Comparison of ENCODE assay signal across 9 mouse cellular contexts in genomic region chr4:84523651-84524221, GRCm38 (mm10).
DNase-seq lines count a peak whose midpoint lies in the region; TF ChIP-seq lines count a peak whose summit lies in the region.
"Had no signal": no experiment of that assay in that cellular context is flagged by ENCODE, and none has a peak within 500 bp of the region (broad histone marks: within the 10 kb centered on the region; RNA-seq: fewer than 3 reads in every experiment).

No protein-coding gene starts in this region.

- peak overlapping the region; percentile 98 for H3K27ac ChIP-seq in embryonic fibroblast, embryonic 13.5 days (ENCODE audit: insufficient read depth, low read length)

- no peaks in the 10 kb centered on the region for H3K9me3 ChIP-seq in E14TG2a.4 (ENCODE audit: low read length)

- H3K27me3 ChIP-seq in E14TG2a.4 (ENCODE audit: insufficient read depth, low read length), result no peaks in the 10 kb centered on the region

- TF ChIP-seq CTCF in E14TG2a.4 (conservative IDR thresholded peaks at IDR 0.05; ENCODE audit: low read length), result no peak
- no peak for TF ChIP-seq CTCF in embryonic fibroblast, embryonic 13.5 days (IDR thresholded peaks at IDR 0.05; ENCODE audit: borderline replicate concordance, insufficient read depth, low read length)

- H3K36me3 ChIP-seq in E14TG2a.4 (ENCODE audit: insufficient read depth, low read length), result no peaks in the 10 kb centered on the region

- DNase-seq in 3T3-L1 (ENCODE audit: low read depth, low spot score), result peak; percentile 84
- peak; percentile 52 for DNase-seq in heart, postnatal 4 days
- peak; percentile 38 for DNase-seq in skeletal muscle tissue, adult 2 months (ENCODE audit: low read depth, low spot score)
- no peak for DNase-seq in left cerebral cortex, postnatal 14 days (ENCODE audit: low spot score in 2 of 2)
- DNase-seq in natural killer cell, adult 2 months (ENCODE audit: low spot score in 2 of 2), result no peak
- DNase-seq in layer of hippocampus, adult 11-12 months (ENCODE audit: low spot score), result no peak

- TF ChIP-seq POLR2A in embryonic fibroblast, embryonic 13.5 days (IDR thresholded peaks at IDR 0.05; ENCODE audit: low read depth, low read length), result no peak

- intact Hi-C loops in left cerebral cortex, postnatal 14 days (cut with DNase I), result no loop called here

- peak overlapping the region; percentile 50 for H3K4me3 ChIP-seq in E14TG2a.4 (replicated peaks; ENCODE audit: low read length)
- H3K4me3 ChIP-seq in embryonic fibroblast, embryonic 13.5 days (ENCODE audit: insufficient read depth, low read length), result no peak overlapping the region
- H3K4me3 ChIP-seq: megakaryocyte, embryonic 14.5 days had no signal

- peaks cover 84% of the 10 kb centered on the region for H3K4me1 ChIP-seq in E14TG2a.4 (replicated peaks; ENCODE audit: low read depth, low read length)
- H3K4me1 ChIP-seq in embryonic fibroblast, embryonic 13.5 days (ENCODE audit: control insufficient read depth, insufficient read depth, low read length), result peaks cover 11% of the 10 kb centered on the region
- H3K4me1 ChIP-seq: megakaryocyte, embryonic 14.5 days had no signal

Comparison
In these comparisons a context has a peak if more than half of its experiments do, and no peak if none do; other contexts are left out.
1. DNase-seq: peak in 3T3-L1 (single experiment), heart, postnatal 4 days (single experiment) and skeletal muscle tissue, adult 2 months (single experiment); none in left cerebral cortex, postnatal 14 days (0 of 2), natural killer cell, adult 2 months (0 of 2) and layer of hippocampus, adult 11-12 months (single experiment).